Mouse (Mus musculus) testis, postnatal 14 days (tissue): ENCODE measurements around the gene Mecp2.
A peak's percentile ranks its signal among the peaks of the same experiment; 100 is the strongest.
"Not testable (repeated sequence)": the region's sequence is repeated elsewhere in the genome, so short reads cannot be mapped to it uniquely, and the experiment has no call there.

Source experiments
- DNase-seq: peaks from one replicate; pipeline ENCODE4 v3.0.0; 2021; ENCODE audit warnings: low spot score

Gene Mecp2

DNA sequence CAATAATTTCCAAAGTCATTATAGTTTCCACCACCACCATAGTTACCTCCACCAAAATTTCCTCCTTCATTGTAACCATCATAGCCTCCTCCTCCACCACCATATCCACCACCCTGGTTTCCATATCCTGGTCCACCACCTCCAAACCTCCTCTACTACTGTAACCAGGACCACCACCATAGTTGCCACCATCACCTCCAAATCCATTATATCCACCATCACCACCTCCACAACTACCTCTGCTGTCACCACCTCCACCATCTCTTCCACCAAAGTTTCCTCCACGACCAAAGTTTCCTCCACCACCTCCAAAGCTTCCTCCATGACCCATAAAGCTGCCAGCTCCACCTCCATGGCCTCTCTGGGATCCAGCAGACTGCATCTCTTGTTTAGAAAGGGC is at the start of gene Mecp2:
Gene Mecp2 (minus strand): TSS at position 101 of the 400 bp plus-strand sequence.
- DNase-seq = not testable (repeated sequence)

DNA sequence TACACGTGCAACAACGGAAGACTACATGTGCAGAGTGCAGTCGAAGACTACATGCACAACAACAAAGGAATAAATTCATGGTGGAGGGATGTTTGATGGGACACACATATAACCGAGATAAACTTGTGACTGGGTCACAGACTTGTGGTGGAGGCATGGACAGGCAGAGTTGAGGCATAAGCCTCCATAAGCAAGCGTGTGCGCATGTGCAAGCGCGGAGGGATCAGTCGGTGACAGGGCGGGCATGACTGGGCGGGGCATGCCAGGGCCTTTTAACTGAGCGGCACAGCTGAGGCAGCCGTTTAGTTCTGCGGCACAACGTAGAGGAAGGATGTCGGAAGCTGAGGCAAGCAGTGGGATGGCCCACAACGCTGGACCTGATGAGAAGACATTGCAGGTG is 41.8 kb upstream of the Mecp2 start, which contains the start of gene Tktl1:
Gene Tktl1 (plus strand): TSS at position 301 of the 400 bp plus-strand sequence.
- DNase-seq = peak; percentile 87

DNA sequence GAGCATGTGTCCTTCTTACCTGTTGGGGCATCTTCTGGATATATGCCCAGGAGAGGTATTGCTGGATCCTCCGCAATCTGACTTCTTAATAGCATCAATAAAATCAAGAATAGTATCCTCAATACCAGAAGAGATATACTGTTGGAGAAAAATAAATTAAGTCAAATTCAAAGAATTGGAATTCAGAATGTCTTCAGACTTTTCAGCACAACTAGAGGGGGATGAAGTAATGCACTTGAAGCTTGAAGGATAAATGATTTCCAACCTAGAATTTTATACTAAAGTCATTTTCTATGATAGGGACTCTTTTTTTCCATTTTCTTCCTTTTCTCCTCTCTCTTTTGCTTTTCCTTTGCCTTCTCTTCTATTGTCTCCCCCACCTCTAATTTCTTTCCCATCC is 32.6 kb upstream of the Mecp2 start, which contains the start of gene Tex28:
Gene Tex28 (minus strand): TSS at position 101 of the 400 bp plus-strand sequence.
- DNase-seq = no peak

DNA sequence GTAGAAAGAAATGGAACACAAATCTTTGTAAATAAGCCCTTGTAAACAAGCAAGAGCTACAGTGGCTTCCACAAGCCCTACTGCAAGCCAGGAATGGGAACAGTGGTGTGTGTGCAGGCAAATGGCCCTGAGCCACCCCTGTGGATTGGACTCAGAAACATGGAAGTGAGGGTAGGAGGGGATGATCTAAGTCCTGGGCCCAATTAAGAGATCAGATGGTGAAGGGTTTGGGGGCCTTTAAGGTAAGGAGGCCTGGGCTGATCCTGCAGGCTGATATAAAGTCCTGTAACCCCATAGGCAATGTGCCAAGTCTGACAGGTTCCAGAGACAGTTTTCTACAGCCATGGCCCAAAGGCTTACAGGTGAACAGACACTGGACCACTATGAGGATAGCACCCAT is 8.0 kb downstream of the Mecp2 start, which contains the start of gene Opn1mw:
Gene Opn1mw (plus strand): TSS at position 301 of the 400 bp plus-strand sequence.
- DNase-seq = no peak

DNA sequence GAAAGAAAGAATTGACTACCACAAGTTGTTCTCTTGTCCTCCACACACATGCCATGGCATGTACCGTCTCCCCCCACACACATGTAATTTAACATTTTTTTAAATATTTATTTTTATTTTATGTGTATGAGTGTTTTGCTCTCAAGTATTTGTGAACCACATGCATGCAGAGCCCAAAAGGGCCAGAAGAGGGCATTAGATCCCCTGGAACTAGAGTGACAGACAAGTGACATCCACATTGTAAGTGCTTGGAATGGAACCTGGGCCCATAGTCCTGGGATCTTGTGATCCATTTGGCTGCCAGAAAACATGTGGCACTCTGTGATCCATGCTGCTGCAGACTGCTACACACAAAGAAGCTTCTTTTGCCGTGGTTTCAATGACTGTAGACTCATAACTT is 10.2 kb downstream of the Mecp2 start:
- no peak for DNase-seq

DNA sequence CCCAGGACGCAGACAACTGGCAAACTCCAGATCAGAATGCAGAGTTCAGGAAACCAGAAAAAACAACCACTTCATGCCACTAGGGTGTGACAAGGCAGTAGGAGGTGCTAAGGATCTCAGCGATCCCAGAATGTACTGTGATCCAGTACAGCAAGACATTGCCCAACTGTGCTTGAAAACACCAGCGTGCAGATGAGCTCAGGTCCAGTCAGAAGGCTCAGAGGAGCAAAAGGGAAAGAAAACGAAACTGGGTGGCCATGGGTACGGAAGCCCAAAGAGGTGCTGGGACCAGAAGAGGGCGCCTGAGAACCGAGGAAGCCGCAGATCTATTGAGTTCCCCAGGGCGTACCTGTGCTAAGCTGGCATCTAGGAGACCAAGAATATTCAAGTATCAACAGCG is 19.7 kb downstream of the Mecp2 start:
- peak; percentile 9 for DNase-seq

DNA sequence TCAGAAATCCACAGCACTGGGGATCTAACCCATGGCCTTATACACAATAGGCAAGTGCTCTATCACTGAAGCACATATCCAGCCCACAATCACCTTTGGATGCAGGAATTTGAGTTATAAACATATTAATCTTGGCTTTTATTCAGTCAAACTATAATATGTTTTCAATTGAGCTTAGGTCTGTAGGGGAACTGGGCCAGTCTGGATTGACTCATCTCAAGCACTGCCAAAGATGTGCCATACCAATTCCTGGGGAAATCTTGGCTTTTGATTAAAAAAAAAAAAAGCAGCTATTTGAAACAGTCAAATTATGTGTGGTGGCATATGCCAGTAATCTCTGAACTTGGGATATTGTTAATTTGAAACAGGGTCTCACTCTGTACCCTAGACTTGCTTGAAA is 21.1 kb downstream of the Mecp2 start:
- DNase-seq = no peak

DNA sequence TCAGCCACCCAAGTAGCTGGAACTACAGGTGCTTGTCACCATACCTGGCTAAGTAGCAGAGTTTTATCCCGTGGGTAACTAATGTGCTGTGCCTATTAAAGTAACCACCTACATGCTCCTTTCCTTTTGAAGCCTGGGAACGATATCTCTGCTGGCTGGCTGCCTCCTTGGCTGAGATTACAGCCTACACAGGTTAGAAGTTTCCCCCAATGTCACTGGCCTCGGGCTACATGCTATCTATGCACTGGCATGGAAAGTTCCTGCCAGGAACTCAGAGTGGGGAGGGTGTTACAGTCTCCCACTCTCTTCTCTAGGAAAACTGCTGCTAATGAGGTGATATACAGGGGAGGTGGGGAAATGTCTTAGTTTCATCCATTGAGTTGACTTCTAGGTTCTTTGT is 26.4 kb downstream of the Mecp2 start:
- DNase-seq = peak; percentile 6

DNA sequence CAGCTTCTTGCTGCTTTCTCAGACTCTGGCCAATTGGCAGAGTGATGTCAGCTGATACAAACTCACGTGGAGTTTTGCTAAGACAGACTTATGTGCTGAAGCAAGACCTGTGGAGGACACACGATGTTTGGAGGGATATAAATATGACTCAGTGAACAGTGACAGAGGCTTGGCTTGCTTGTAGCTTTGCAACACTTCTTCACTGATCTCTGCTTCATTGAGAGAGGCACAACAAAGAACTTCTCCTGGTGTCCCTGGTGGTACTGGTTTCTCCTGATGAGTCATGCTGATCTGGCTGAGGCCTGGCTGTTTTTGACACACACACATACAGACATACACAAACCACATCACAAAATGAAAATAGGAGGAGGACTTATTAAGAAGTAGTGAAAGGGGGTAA is 29.2 kb downstream of the Mecp2 start:
- DNase-seq = no peak

DNA sequence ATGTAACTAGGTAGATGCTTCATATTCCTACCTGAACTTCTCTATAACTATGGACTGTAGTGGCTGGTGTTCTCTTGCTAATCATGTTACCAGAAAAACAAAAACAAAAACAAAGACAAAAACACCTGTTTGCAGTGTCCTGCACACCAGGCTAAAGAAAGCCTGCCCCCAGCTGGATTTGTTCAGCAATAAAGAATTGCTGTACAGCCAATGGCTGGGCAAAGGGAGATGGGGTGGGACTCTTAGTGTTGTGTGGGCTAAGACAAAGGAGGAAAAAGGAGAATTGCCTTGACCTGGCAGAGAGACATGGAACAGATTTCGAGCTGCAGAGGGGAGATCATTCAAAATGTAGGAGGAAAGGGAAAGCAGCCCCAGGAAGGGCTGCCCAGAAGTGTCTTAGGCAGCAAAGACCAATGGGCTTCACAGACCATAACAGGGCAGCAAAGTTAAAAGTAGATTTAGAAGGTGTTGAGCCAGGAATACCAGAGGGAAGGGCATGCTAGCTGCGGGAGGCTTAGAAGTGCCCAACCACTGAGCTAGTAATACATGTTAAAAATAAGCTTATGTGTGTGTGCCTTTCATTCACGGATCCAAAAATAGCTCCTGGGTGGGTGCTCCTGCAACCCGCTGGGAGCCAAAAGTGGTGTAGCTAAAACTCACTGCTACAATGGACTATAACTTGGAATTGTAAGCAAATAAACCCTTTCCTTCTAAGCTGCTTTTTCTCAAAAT is 31.5 kb downstream of the Mecp2 start:
- DNase-seq = no peak

DNA sequence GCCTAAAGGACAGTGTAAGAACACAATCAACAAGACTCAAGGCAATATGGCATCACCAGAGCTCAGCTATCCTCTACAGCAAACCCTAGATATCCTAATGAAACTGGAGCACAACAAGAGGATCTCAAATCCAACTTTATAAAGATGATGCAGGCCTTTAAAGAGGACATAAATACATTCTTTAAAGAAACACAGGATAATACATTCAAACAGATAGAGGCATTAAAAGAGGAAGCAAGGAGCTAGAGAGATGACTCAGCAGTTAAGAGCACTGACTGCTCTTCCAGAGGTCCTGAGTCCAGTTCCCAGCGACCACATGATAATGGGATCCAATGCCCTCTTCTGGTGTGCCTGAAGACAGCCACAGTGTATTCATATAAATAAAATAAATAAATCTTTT is 40.0 kb downstream of the Mecp2 start:
- no peak for DNase-seq

DNA sequence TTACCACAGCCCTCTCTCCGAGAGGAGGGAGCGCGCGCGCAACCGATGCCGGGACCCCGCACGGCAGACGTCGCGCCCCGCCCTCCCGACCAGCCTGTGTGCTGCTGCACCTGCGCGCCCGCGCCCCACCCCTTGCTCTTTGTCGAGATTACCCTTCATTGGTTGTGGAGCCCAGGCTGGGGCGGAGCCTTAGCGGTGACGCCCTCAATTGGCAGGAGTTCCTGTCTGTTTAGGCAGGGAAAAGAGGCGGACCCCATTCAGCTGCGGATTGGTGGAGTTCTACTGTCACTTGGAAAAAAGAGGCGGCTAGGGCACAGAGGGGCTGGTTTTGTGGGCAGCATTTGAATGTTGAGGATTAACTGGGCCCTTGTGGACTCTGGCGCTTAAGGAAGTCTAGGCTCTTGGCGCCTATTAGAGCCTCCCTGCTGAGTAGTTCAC is 49.5 kb downstream of the Mecp2 start:
- peak; percentile 97 for DNase-seq

DNA sequence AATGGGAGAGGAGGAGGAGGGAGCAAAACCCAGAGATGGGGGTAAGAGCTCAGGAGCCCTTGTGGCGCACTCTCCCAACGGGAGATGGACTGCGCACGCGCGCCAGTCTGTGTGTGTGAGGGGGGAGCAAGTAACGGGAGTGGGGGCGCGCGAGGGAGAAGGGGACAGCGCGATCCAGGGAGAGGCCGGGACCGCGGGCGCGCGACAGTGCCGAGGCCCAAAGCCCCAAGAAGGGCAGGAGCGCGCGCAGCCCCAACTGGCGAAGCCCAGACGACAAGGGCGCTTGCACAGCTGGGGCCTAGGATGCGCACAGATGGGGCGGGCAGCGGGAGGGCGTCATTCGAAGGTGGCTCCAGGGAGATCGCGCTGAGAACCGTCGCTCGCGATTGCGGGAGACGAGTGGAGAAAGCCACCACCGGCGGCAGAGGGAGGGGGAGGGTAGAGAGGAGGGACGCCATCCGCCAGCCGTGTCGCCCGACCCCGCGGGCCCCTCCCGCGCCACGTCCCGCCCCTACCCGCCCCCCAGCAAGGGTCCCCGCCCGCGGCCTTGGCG is 50.1 kb downstream of the Mecp2 start:
- peak; percentile 83 for DNase-seq

DNA sequence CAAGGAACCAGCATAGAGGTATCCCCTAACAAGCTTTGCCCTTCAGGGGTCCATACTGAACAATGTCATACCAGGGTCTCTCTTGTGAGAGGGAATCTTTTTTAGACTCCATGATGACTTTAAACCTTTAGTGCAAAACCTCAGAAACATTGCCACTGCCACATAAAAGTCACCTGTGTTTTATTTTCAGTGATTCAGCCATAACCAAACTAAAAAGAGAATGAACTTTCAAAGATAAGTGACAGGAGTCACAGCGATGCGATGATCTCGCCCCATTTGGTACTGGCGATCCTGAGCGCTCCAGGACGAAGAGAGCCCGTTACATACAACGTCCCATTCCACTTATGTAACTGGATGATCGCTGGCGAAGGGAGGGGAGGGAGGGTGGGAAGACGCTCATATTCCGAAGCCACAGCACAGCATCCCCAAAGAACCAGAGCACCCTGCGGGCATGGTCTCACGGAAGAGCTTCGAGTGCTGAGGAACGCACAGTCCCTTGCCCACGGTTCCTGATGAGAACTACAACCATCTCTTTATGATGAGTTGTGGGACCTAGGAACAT is 50.8 kb downstream of the Mecp2 start:
- DNase-seq = peak; percentile 4

DNA sequence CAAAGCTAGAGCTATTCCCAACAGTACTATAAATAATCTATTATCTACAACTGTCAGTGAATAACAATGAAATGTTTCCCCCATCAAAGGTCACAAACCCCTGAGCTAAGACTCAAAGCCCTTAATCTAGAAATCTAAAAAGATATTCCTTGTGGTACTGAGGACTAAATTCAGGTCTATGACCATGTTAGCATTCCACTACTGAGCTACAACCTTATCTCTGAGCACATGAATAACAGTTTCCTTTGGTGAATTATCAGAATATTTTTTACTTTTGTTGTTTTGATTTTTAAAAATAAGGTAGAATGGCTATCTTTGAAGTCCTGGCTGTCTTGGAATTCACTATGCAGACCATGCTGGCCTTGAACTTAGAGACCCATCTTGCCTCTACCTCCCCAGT is 64.4 kb downstream of the Mecp2 start:
- DNase-seq = no peak

DNA sequence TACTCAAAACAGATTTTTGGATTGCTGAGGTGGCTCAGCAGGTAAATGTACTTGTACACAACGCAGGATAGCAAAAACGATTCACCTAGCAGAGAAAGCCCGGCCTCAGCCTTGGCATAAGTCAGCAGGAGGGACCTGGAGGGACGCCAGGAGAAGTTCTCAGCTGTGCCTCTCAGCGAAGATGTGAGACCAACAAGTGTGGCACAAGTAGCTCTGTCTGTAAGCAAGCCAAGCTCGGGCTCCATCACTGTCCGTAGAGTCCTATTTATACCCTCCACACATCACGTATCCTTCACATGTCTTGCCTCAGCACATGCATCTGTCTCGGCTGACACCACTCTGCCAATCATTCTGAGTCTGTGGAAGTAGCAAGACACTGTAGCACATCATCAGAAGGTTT is 67.3 kb downstream of the Mecp2 start:
- no peak for DNase-seq

DNA sequence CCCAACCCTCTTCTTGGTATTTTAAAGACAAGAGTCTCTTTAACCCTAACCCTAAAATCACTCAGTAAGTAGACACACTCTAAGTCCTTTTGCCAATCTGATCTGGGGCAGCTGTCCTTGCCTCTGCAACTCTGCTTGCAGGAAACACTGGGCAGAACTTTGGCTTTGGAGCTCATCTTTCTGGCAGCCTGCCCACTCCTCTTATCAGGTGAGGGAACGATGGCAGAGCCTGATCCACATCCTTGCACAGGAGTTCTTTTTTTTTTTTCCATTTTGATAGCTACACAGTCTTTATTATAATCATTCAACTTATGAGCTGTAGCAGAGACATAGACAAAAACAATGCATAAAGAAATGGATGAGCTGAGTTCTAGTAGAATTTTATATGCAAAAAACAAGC is 90.1 kb downstream of the Mecp2 start:
- no peak for DNase-seq

DNA sequence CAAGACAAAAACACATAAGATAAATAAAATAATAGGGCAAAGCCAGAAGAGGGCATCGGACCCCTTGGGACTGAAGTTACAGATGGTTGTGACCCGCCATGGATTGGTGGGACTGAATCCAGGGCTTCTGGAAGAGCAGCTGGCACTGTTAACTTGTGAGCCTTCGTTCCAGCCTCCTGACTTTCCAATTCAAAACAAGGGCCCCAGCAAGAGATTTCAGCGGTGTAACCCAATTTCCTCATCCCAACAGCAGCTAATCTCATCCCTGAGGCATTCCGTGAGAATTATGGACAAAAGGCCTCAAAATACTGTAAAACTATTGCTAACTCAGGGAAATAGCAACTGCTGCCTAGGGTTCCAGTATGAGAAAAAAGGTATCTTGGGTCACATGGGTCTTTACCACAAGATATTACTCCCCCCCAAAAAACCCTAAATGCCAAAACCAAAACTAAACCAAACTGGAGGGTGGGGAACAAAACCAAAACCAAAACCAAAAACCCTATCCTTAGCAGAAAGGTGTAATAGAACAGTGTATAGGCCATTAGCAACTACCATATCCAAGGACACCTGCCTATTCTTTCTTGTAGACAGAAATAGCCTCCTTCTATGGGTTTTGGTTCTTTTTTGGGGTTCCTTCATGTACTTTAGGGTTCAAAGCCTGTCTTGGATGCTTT is 97.3 kb downstream of the Mecp2 start:
- DNase-seq = no peak

DNA sequence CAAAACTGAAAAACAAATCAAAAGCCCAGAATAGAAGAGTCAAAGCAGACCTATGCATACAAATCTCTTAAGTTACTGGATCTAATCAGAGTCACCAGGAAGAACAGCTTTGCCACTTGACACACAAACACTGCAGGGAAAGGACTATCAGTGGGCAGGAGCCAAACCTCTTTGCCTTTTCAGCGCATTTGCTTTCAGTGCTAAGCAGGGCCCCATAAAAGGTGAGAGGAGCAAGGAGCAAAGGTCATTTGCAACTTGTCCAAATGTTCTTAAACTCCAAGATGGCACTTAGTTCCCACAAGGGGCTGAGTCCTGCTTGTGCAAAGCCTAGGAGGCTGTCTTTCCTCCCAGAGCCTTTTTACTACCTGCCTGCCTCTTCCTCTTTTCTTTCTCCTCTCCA is 105.2 kb downstream of the Mecp2 start:
- DNase-seq = no peak

DNA sequence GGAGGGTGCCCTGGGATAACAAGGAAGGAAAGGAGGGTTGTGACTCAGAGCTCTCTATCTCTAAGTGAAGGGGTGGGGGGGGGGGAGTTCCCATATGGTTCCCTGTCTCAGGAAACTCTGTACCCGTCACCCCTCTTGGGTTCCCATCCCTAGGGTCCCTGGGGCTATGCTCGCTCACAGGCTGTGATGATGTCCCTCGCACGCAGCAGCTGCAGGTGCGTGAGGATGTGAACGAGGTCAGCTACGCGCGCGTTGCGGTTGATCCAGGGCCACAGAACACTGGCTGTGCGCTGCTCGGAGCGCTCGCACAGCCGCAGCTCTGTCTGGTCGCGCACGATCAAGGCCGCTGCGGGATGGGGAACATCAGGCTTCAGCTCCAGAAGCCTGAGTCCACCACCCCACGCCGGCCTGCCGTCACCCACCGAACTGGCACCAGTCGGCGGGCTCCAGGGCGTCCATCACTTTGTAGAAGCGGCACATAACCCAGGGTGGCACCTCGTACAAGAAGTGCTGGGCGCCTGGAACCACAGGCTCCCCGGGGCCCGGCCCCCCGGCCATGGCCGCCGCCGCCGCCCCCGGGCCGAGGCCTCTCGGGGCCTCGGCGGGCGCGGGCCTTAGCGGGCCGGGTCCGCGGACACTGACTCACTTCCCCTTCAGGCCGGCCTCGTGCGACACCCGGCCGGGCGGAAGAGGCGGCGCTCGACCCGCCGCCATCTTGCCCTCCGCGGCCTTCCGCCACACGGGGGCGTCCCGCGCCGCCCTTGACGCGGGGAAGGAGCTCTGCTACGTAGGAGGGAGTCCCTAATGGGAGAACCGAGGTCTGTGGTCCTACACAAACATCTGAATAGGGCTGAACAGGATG is 111.7 kb downstream of the Mecp2 start, which contains the start of gene Irak1:
Gene Irak1 (minus strand): TSS at position 731 of the 862 bp plus-strand sequence.
- DNase-seq = peak; percentile 79

DNA sequence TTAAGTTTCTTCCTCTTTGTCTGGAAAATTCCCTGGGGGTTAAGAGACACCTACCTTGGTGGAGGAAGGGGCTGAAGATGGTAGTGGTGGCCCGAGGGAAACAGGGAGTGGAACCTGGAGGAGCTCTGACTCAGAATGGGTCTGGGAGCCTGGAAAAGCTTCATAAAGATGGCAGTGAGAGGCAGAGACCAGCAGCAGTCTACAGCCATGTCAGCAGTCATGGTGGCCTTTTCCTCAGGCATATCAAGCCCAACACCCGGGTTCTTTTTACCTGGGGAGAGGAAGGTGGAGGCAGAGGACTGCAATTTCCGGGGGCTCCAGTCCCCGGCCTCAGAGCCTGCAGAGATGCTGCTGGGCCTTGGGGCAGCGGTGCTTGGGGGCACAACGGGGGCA is 112.4 kb downstream of the Mecp2 start:
- no peak for DNase-seq

DNA sequence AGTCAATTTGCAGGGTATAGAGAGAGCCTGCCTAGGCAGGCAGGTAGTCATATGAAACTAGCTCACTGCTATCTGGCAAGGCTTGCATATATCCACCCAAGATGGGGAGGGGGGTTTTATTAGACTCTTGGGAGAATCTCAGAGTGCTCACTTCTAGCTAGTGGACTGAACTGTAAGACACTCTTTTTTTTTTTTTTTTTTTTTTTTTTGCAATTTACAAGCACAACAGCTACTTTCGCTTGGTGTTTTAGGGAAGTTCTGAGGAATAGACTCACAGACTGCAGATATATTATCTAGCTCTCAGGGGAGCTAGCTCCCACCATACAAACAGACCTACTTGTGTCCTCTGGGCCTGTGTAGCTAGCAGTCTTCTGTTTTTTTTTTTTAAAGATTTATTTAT is 120.6 kb downstream of the Mecp2 start:
- no peak for DNase-seq
